Comparison of ENCODE assay signal across 8 mouse cellular contexts in genomic region chr8:71370711-71371235, GRCm38 (mm10). TPM values are rescaled to one million over a fixed set of nuclear protein-coding genes. Genes with fewer than 3 reads are reported as not detected.
A peak's percentile ranks its signal among the peaks of the same experiment; 100 is the strongest.
DNase-seq lines count a peak whose midpoint lies in the region; ATAC-seq and TF ChIP-seq lines count a peak whose summit lies in the region.

No protein-coding gene starts in this region.

- H3K27me3 ChIP-seq in liver, adult 2 months (ENCODE audit: control insufficient read depth, insufficient read depth, low read length): no peaks in the 10 kb centered on the region
- no peaks in the 10 kb centered on the region for H3K27me3 ChIP-seq in hindbrain, embryonic 14.5 days (ENCODE audit: control insufficient read depth, insufficient read depth, low read length)
- H3K27me3 ChIP-seq in myocyte (ENCODE audit: control insufficient read depth, insufficient read depth, insufficient read length): no peaks in the 10 kb centered on the region

- H3K4me3 ChIP-seq in liver, adult 2 months (ENCODE audit: insufficient read depth, low read depth, low read length): no peak overlapping the region
- peak overlapping the region; percentile 63 for H3K4me3 ChIP-seq in hindbrain, embryonic 14.5 days (replicated peaks; ENCODE audit: low read length)
- peak overlapping the region; percentile 26 for H3K4me3 ChIP-seq in myocyte

- peak overlapping the region; percentile 38 for H3K27ac ChIP-seq in liver, adult 2 months (replicated peaks; ENCODE audit: insufficient read depth, low read depth, low read length)
- peak overlapping the region; percentile 85 for H3K27ac ChIP-seq in hindbrain, embryonic 14.5 days

- peaks cover 11% of the 10 kb centered on the region; the same call in 1 of the 2 replicates for H3K36me3 ChIP-seq in liver, adult 2 months (ENCODE audit: control insufficient read depth, insufficient read depth, low read length)
- peaks cover 29% of the 10 kb centered on the region for H3K36me3 ChIP-seq in hindbrain, embryonic 14.5 days (replicated peaks; ENCODE audit: control insufficient read depth, insufficient read depth)
- H3K36me3 ChIP-seq in myocyte (ENCODE audit: control insufficient read depth, insufficient read depth): peaks cover 13% of the 10 kb centered on the region

- no peak for TF ChIP-seq CTCF in liver, adult 2 months (IDR thresholded peaks at IDR 0.05; ENCODE audit: low read depth, low read length)

- peak overlapping the region; percentile 54 for H3K4me2 ChIP-seq in hindbrain, embryonic 14.5 days (replicated peaks)
- H3K4me2 ChIP-seq in myocyte (ENCODE audit: low read depth): peak overlapping the region; percentile 73

- 0 out of 2 replicates have a peak overlapping the region, but pooled peaks have one; percentile 13 for H3K9ac ChIP-seq in liver, adult 2 months (ENCODE audit: low read depth, low read length)
- peak overlapping the region; percentile 64 for H3K9ac ChIP-seq in hindbrain, embryonic 14.5 days

- H3K79me2 ChIP-seq in liver, adult 2 months (ENCODE audit: control insufficient read depth, insufficient read depth, low read length): peaks cover 6% of the 10 kb centered on the region; the same call in 1 of the 2 replicates
- H3K79me2 ChIP-seq in myocyte (ENCODE audit: control insufficient read depth, insufficient read depth): no peaks in the 10 kb centered on the region

- DNase-seq in liver, adult 2 months (ENCODE audit: extremely low read depth, low read depth, low spot score): no peak
- DNase-seq in liver: no peak
- DNase-seq in brain, adult 2 months (ENCODE audit: low read depth, low spot score): peak; percentile 42
- DNase-seq in hindbrain, embryonic 14.5 days (ENCODE audit: low spot score): no peak
- no peak for DNase-seq in frontal cortex, postnatal 25 days (ENCODE audit: low spot score in 2 of 2)
- no peak for DNase-seq in spleen, postnatal 14 days (ENCODE audit: low spot score in 2 of 2)

- ATAC-seq in hindbrain, embryonic 14.5 days (ENCODE audit: low FRiP score): no peak
- ATAC-seq in monocyte, adult 5-6 weeks (replicated peaks; ENCODE audit: insufficient number of reproducible peaks, low FRiP score, low TSS enrichment, poor library complexity, severe bottlenecking): no peak

- H3K9me3 ChIP-seq in hindbrain, embryonic 14.5 days (ENCODE audit: control insufficient read depth, low read length): no peaks in the 10 kb centered on the region

- WGBS in liver, adult 2 months: 14% methylated on average over 5 of the region's 5 CpGs
- WGBS in hindbrain, embryonic 14.5 days: 19% methylated on average over 5 of the region's 5 CpGs

- peaks cover 21% of the 10 kb centered on the region for H3K4me1 ChIP-seq in liver, adult 2 months (ENCODE audit: control insufficient read depth, insufficient read depth, low read length)
- H3K4me1 ChIP-seq in hindbrain, embryonic 14.5 days (replicated peaks; ENCODE audit: control insufficient read depth, insufficient read depth, low read length): peaks cover 25% of the 10 kb centered on the region

- no peak for TF ChIP-seq POLR2A in liver, adult 2 months (IDR thresholded peaks at IDR 0.05; ENCODE audit: extremely low read depth, insufficient read depth, low read length)
- TF ChIP-seq POLR2A in myocyte (IDR thresholded peaks at IDR 0.05; ENCODE audit: insufficient read length, low read depth): no peak

- H3ac ChIP-seq in myocyte (ENCODE audit: control insufficient read depth, insufficient read length): no peak overlapping the region

TF ChIP-seq in myocyte, 11 proteins besides CTCF, POLR2A, EP300 and RAD21:
- no peak for TF ChIP-seq CEBPB (IDR thresholded peaks at IDR 0.05; ENCODE audit: insufficient read depth, poor library complexity, severe bottlenecking)
- no peak for TF ChIP-seq MYOG (IDR thresholded peaks at IDR 0.05; ENCODE audit: control insufficient read depth in 1 of 3, insufficient read depth in 1 of 3, insufficient read length in 2 of 3, low read depth in 2 of 3)
- TF ChIP-seq POLR2AphosphoS2 (IDR thresholded peaks at IDR 0.05; ENCODE audit: insufficient read length, low read depth): no peak
- no peak for TF ChIP-seq TCF12 (IDR thresholded peaks at IDR 0.05; ENCODE audit: insufficient read depth, poor library complexity, severe bottlenecking)
- TF ChIP-seq USF1 (IDR thresholded peaks at IDR 0.05; ENCODE audit: low read depth): no peak
- TF ChIP-seq SRF (IDR thresholded peaks at IDR 0.05; ENCODE audit: control insufficient read depth, insufficient read length, low read depth): no peak
- no peak for TF ChIP-seq REST (IDR thresholded peaks at IDR 0.05; ENCODE audit: insufficient read depth, insufficient read length)
- TF ChIP-seq MYOD1 (IDR thresholded peaks at IDR 0.05; ENCODE audit: control insufficient read depth in 1 of 3, insufficient read length in 2 of 3, low read depth in 2 of 3): no peak
- no peak for TF ChIP-seq E2F4 (IDR thresholded peaks at IDR 0.05; ENCODE audit: insufficient read depth)
- no peak for TF ChIP-seq MAX (IDR thresholded peaks at IDR 0.05; ENCODE audit: low read depth)
- no peak for TF ChIP-seq TCF3 (IDR thresholded peaks at IDR 0.05; ENCODE audit: insufficient read length, low read depth)

RNA-seq across cellular contexts. Expression of gene Ocel1, which starts 0.3 kb away (rescaled TPM):
- total RNA-seq in liver, adult 2 months (2014; rRNA removed): 8.0 and 8.1 TPM in 2 replicates
- 9.2 and 17.1 TPM in 2 replicates for polyA plus RNA-seq in liver, adult 2 months (2012; rRNA removed)
- polyA plus RNA-seq in hindbrain, embryonic 14.5 days (2014; fragmentation: Nextera tagmentation; extraction: Ambion mirVana): 4.8 and 5.0 TPM in 2 replicates
- polyA plus RNA-seq in myocyte (2012; fragmentation: generic; extraction: Trizol): 15.2 TPM
- total RNA-seq in monocyte, adult 5-6 weeks (2017): 11.9 to 24.2 TPM (median 16.3 TPM) in 3 replicates

RNA-seq across cellular contexts. Expression of gene Use1, which starts 4.1 kb away (rescaled TPM):
- total RNA-seq in liver, adult 2 months (2014; rRNA removed): 76.6 and 82.2 TPM in 2 replicates
- polyA plus RNA-seq in liver, adult 2 months (2012; rRNA removed): 60.2 and 69.9 TPM in 2 replicates
- 112 and 126 TPM in 2 replicates for polyA plus RNA-seq in hindbrain, embryonic 14.5 days (2014; fragmentation: Nextera tagmentation; extraction: Ambion mirVana)
- polyA plus RNA-seq in myocyte (2012; fragmentation: generic; extraction: Trizol): 180 TPM
- 172 to 275 TPM (median 266 TPM) in 3 replicates for total RNA-seq in monocyte, adult 5-6 weeks (2017)

RNA-seq across cellular contexts. Expression of gene Nr2f6, which starts 11.0 kb away (rescaled TPM):
- total RNA-seq in liver, adult 2 months (2014; rRNA removed): 73.9 and 117 TPM in 2 replicates
- polyA plus RNA-seq in liver, adult 2 months (2012; rRNA removed): 319 and 341 TPM in 2 replicates
- polyA plus RNA-seq in hindbrain, embryonic 14.5 days (2014; fragmentation: Nextera tagmentation; extraction: Ambion mirVana): 35.9 and 37.5 TPM in 2 replicates
- polyA plus RNA-seq in myocyte (2012; fragmentation: generic; extraction: Trizol): 62.3 TPM
- 3.4 to 11.6 TPM (median 9.4 TPM) in 3 replicates for total RNA-seq in monocyte, adult 5-6 weeks (2017)

RNA-seq across cellular contexts. Expression of gene Ushbp1, which starts 24.8 kb away (rescaled TPM):
- total RNA-seq in liver, adult 2 months (2014; rRNA removed): 7.9 and 9.7 TPM in 2 replicates
- polyA plus RNA-seq in liver, adult 2 months (2012; rRNA removed): 7.9 and 13.6 TPM in 2 replicates
- 4.7 and 6.0 TPM in 2 replicates for polyA plus RNA-seq in hindbrain, embryonic 14.5 days (2014; fragmentation: Nextera tagmentation; extraction: Ambion mirVana)
- polyA plus RNA-seq in myocyte (2012; fragmentation: generic; extraction: Trizol): 0.02 TPM
- 0.10 TPM in 1 of 3 replicates, not detected in the others for total RNA-seq in monocyte, adult 5-6 weeks (2017)

RNA-seq across cellular contexts. Expression of gene Babam1, which starts 25.9 kb away (rescaled TPM):
- total RNA-seq in liver, adult 2 months (2014; rRNA removed): 42.7 and 44.8 TPM in 2 replicates
- polyA plus RNA-seq in liver, adult 2 months (2012; rRNA removed): 98.5 and 106 TPM in 2 replicates
- 88.2 and 89.7 TPM in 2 replicates for polyA plus RNA-seq in hindbrain, embryonic 14.5 days (2014; fragmentation: Nextera tagmentation; extraction: Ambion mirVana)
- polyA plus RNA-seq in myocyte (2012; fragmentation: generic; extraction: Trizol): 108 TPM
- total RNA-seq in monocyte, adult 5-6 weeks (2017): 49.7 to 68.7 TPM (median 61.4 TPM) in 3 replicates
